Mouse (Mus musculus) WW6 (cell line): ENCODE measurements around the gene Tmem211.

Experiments used
- DNase-seq: peaks from one replicate; pipeline ENCODE4 v3.0.0-alpha.2; 2013; ENCODE audit warnings: low read depth, low spot score

Gene Tmem211

GRCm38 (mm10) chr5:113271207-113271811 is 44.6 kb downstream of the Tmem211 start:
- no peak for DNase-seq

DNA sequence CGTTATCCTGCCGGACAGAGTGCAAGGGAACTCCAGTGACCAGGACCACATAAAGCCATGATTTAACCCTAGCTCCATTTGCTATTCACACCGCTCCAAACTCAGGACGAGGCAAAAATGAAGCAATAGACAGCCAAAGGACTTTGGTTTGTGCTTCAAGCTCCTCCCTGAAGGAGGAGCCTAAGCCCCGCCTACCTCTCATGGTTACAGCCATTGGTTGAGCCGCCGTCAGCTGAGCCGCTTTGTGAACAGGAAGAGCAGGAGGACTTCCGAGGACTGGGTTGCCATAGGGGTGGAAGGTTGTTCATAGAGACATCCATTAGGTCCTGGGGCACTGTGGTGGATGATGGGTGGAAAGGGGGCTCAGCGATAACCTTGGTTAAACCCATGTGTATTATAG is 49.1 kb downstream of the Tmem211 start:
- no peak for DNase-seq

DNA sequence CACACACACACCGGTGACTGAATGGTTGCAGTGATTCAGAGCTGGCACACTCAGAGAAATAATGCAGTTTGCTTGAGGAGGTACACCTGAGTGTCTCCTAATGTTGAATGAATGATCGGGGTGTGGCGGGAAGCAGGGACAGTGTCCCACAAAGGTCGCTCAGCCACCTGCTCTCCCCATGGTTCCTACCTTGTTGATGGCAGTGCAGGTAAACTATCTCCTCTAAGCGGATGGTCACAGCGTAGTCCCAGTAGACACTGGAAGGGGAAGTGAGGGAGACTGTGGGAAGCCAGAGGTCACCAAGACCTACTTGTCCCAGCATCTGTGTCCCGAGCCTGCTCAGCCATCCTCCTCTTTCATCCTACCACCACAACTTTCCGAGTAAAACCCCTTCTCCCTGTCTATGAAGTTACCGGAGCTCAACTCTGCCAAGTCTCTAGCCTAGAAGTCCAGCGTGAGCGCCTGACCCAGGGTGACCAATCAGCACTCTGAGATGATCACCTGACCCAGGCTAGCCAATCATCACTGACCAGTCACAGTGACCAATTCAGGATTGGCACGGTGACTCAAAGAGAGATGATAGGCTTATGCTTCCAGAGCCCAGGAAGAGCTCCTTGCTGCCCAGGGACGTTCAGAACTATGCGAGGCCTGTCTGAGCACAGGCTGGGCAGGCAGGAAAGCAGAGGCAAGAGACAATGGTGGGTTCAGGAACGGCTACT is 53.6 kb downstream of the Tmem211 start:
- no peak for DNase-seq

DNA sequence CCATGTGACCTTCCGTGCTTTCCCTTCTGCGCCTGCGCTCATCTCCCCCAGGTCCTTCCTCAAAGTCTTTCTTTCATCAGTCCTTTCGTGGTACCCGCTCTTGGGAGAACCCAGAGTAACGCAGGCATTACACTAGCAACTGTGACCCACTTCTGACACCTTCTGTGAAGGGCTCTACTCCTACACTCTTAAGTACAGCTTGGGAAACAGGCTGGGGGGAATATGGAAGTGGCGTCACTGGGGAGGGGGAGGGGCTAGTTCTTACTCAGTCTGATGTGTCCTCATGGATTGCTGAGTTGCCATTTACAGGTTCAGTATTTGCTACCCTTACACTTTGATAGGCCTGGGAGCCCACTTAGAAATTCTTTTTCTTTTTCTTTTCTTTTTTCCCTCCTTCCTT is 54.8 kb downstream of the Tmem211 start:
- no peak for DNase-seq

DNA sequence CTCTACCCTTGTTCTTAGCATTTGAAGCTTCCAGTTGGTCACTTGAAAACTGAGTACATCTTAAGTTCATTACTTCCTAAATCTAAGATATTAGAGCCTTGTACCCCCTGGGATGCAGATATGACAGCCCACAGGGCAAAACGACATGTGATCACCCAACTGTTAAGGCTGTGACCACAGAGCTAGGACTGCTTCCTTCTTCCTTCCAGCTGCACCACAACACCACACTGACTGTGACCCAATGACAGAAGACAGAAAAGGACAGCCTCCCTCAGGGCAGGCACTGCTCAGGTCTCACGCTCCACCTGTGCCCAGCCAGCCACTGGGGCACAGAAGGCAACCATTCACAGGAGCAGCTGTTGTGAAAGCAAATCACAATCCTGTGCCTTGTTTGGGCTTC is 57.0 kb downstream of the Tmem211 start:
- DNase-seq: no peak

- DNase-seq: no peak
Measured at GRCm38 (mm10) chr5:113285541-113285940, 58.8 kb downstream of the Tmem211 start.

GRCm38 (mm10) chr5:113286048-113286447 is 59.3 kb downstream of the Tmem211 start:
- no peak for DNase-seq

GRCm38 (mm10) chr5:113286591-113287520 is 60.1 kb downstream of the Tmem211 start:
- no peak for DNase-seq

DNA sequence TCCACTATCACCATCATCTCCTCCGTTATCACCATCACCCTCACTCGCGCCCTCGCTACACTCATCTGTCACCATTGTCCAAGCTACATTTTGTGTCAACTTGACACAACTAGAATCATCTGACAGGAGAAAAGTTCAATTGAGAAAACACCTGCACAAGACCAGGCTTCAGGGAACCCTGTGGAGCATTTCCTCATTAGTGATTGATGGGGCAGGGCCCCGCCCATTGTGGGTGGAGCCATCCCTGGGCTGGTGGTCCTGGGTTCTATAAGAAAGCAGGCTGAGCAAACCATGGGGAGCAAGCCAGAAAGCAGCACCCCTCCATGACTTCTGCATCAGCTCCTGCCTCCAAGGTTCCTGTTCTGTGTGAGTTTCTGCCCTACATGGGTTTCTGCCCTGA is 61.1 kb downstream of the Tmem211 start:
- DNase-seq: no peak

DNA sequence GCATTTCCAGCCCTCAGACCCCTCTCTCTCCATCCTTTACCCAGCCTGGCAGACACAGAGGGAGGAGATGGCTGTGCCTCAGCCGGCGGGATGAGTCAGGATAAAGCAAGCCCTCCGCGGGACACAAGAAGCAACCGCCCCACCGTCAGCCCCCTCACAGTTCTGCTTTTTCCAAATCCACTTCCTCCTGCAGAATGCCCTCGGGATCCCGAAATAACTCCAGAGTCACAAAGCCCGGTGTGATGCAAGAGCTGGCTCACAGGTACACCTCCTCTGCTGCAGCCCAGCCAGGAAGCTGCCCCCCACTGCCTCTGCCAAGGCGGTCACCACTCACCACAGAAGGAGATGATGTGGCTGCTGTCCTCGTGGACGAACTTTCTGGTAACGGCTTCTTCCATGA is 61.8 kb downstream of the Tmem211 start:
- no peak for DNase-seq
